Mouse (Mus musculus): ENCODE measurements at regions not wholly inside any gene's neighbourhood (a gene's known extent, or its start where the extent isn't known, plus 50 kb on each side); places are given as distances from the start of the nearest gene placed in this dataset.
A peak's percentile ranks its signal among the peaks of the same experiment; 100 is the strongest.

GRCm38 (mm10) chr12:69087928-69088609 is 70.9 kb downstream of the Rps29 start:
- no peaks in the 10 kb centered on the region for H3K27me3 ChIP-seq (replicated peaks)

GRCm38 (mm10) chr12:69085522-69086179 is 73.3 kb downstream of the Rps29 start:
- no peak for DNase-seq (ENCODE audit: extremely low read depth)
- H3K27me3 ChIP-seq (replicated peaks), result no peaks in the 10 kb centered on the region
- no peaks in the 10 kb centered on the region for H3K9me3 ChIP-seq (replicated peaks; ENCODE audit: low read length)
- H3K9ac ChIP-seq (ENCODE audit: insufficient read depth, low read depth), result no peak overlapping the region
- peaks cover 0 to 13% of the 10 kb centered on the region in 2 experiments; a peak in 1 of 4 replicates for H3K4me1 ChIP-seq (ENCODE audit: control insufficient read depth in 1 of 2, insufficient read depth in 2 of 2)
- no peaks in the 10 kb centered on the region for H3K36me3 ChIP-seq (replicated peaks in 1 of 2; ENCODE audit: control insufficient read depth in 1 of 2, insufficient read depth in 1 of 2, low read length in 1 of 2)
- H3K27ac ChIP-seq (ENCODE audit: insufficient read depth, low read depth), result no peak overlapping the region
- no peak overlapping the region for H3K4me2 ChIP-seq (ENCODE audit: insufficient read depth, low read depth, poor library complexity, severe bottlenecking)
- in situ Hi-C loops (cut with MboI; ENCODE audit: low pct_ligation_motif_present, low pct_unique_long_range_greater_than_20kb, low sequenced_read_pairs), result no loop called here
- no peak overlapping the region for H3K4me3 ChIP-seq (replicated peaks in 1 of 3; ENCODE audit: low read depth in 2 of 3, low read length in 2 of 3, poor library complexity in 1 of 3)
- no peaks in the 10 kb centered on the region for H3K79me2 ChIP-seq (replicated peaks; ENCODE audit: control insufficient read depth, extremely low read depth, insufficient read depth, poor library complexity, severe bottlenecking)
- dilution Hi-C loops (cut with MboI; ENCODE audit: extremely low pct_ligation_motif_present, extremely low pct_unique_long_range_greater_than_20kb, low sequenced_read_pairs), result no loop called here
- TF ChIP-seq ZNF384 (IDR thresholded peaks at IDR 0.05; ENCODE audit: low read depth, low read length) (no peak), JUN (IDR thresholded peaks at IDR 0.05; ENCODE audit: insufficient read depth, low read depth, low read length) (no peak), ZKSCAN1 (IDR thresholded peaks at IDR 0.05; ENCODE audit: borderline replicate concordance, low read depth, low read length) (no peak), USF1 (IDR thresholded peaks at IDR 0.05; ENCODE audit: low read depth, low read length) (no peak), ZMIZ1 (IDR thresholded peaks at IDR 0.05; ENCODE audit: low read depth, low read length) (no peak), GABPA (IDR thresholded peaks at IDR 0.05; ENCODE audit: insufficient replicate concordance, low read depth, low read length) (no peak), IRF4 (IDR thresholded peaks at IDR 0.05; ENCODE audit: low read depth, low read length) (no peak), USF2 (conservative IDR thresholded peaks at IDR 0.05; ENCODE audit: low read depth, low read length) (no peak)

More at GRCm38 (mm10) chr12:69087928-69088609, 70.9 kb downstream of the Rps29 start:
- peak; percentile 70 for DNase-seq (ENCODE audit: extremely low read depth)
- H3K4me1 ChIP-seq (ENCODE audit: control insufficient read depth in 1 of 2, insufficient read depth in 2 of 2), result peaks cover 2 to 13% of the 10 kb centered on the region in 2 experiments; a peak in 2 of 4 replicates
- no peak overlapping the region for H3K27ac ChIP-seq (ENCODE audit: insufficient read depth, low read depth)
- TF ChIP-seq ELF1 (IDR thresholded peaks at IDR 0.05; ENCODE audit: low read depth, low read length) (0 out of 2 replicates have a peak, but pooled peaks have one; percentile 17), SMC3 (IDR thresholded peaks at IDR 0.05; ENCODE audit: low read depth, low read length) (peak; percentile 62), MAZ (IDR thresholded peaks at IDR 0.05; ENCODE audit: low read depth, low read length) (no peak), ZKSCAN1 (IDR thresholded peaks at IDR 0.05; ENCODE audit: borderline replicate concordance, low read depth, low read length) (no peak), ZMIZ1 (IDR thresholded peaks at IDR 0.05; ENCODE audit: low read depth, low read length) (no peak), CTCF (conservative IDR thresholded peaks at IDR 0.05 in 1 of 2, IDR thresholded peaks at IDR 0.05 in 1 of 2; ENCODE audit: low read depth in 2 of 2, low read length in 2 of 2) (peak; percentile 88 to 99), RAD21 (IDR thresholded peaks at IDR 0.05; ENCODE audit: low read depth, low read length) (peak; percentile 93)
- in situ Hi-C loops (cut with MboI; ENCODE audit: low pct_ligation_motif_present, low pct_unique_long_range_greater_than_20kb, low sequenced_read_pairs) (no loop called here), dilution Hi-C loops (cut with MboI; ENCODE audit: extremely low pct_ligation_motif_present, extremely low pct_unique_long_range_greater_than_20kb, low sequenced_read_pairs) (no loop called here)
- H3K9ac ChIP-seq (ENCODE audit: insufficient read depth, low read depth), result no peak overlapping the region
- H3K4me2 ChIP-seq (ENCODE audit: insufficient read depth, low read depth, poor library complexity, severe bottlenecking), result no peak overlapping the region
- H3K4me3 ChIP-seq (replicated peaks in 1 of 3; ENCODE audit: low read depth in 2 of 3, low read length in 2 of 3, poor library complexity in 1 of 3), result no peak overlapping the region
- no peaks in the 10 kb centered on the region for H3K36me3 ChIP-seq (replicated peaks in 1 of 2; ENCODE audit: control insufficient read depth in 1 of 2, insufficient read depth in 1 of 2, low read length in 1 of 2)
- no peaks in the 10 kb centered on the region for H3K79me2 ChIP-seq (replicated peaks; ENCODE audit: control insufficient read depth, extremely low read depth, insufficient read depth, poor library complexity, severe bottlenecking)
- H3K9me3 ChIP-seq (replicated peaks; ENCODE audit: low read length), result no peaks in the 10 kb centered on the region
